Mouse (Mus musculus): ENCODE results near the gene H6pd. TPM values are rescaled to one million over a fixed set of nuclear protein-coding genes. Genes with fewer than 3 reads are reported as not detected.

The H6pd gene
- 5.1 TPM for polyA plus RNA-seq (2015; fragmentation: Illumina TruSeq; extraction: RNeasy Lipid Tissue Mini Kit (QIAGEN cat#74804); ENCODE audit: low read depth, low replicate concordance)

DNA sequence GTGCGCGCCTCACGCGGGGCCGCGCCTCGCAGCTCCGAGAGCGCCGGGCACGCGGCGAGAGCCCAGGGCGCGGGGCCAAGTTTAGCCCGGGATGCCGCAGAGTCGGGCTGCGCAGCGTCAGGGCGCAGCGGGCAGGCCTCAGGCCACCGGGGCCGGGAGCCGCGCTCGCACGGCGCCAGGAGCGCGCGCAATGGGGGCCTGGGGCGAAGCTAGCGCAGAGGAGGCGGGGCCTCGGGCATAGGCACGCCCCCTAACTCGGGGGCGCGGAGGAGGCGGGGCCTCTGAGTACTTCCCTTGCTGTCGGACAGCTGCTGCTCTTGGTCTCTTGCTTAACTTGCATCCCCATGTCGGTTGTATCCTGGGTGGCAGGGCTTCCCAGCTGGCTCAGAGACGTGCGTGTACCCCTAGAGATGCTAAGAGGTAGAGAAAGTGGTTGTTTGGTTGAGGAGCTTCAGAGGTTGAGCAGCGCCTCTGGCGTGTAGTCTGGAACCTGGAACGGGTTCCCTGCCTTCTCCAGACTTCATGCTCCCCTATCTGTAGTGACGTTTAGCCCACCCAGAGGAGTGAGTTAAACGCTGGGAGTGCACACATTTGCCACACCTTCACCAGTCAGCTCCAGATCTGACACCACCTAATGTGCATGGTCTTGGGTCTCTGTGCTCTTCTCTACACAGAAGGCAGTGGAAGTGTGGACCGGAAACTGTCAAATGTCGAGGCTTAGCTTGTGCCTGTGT lies at the start of gene H6pd:
TSS of gene H6pd (minus strand) at position 171 of the 734 bp plus-strand sequence.

DNA sequence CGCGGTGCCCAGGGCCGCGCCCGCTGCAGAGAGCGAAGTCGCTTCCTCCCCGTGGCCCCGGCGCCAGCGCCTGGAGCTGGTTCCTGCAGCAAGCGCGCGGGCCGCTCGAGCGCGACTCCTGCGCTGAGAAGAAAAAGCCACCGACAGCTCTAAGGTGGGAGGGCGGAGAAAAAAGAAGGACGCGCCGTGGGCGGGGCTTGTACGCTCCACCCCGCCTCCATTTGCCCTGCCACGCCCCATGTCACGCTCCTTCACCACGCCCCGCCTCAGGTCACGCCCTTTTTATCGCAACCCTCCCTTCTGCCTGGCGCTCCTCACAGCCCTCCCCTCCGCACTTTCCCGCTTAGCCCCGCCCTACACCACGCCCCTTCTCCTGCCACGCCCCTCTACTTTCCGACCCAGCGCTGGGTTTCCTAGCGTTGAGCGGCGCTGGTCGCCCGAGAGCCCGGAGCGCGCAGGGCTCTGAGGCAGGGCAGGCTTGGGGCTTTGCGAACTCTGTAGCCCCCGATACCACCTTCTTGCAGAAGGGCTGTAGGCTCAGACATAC lies 53.9 kb downstream of the H6pd start, which contains the start of gene Spsb1:
TSS of gene Spsb1 (minus strand) at position 151 of the 547 bp plus-strand sequence.

Other genes starting within 250 kb of the H6pd start
- 58.3 TPM for gene Slc25a33, start 234.7 kb downstream of the H6pd start, polyA plus RNA-seq (2015; fragmentation: Illumina TruSeq; extraction: RNeasy Lipid Tissue Mini Kit (QIAGEN cat#74804); ENCODE audit: low read depth, low replicate concordance)
- gene Spsb1, start 54.0 kb downstream of the H6pd start, polyA plus RNA-seq (2015; fragmentation: Illumina TruSeq; extraction: RNeasy Lipid Tissue Mini Kit (QIAGEN cat#74804); ENCODE audit: low read depth, low replicate concordance): 15.4 TPM
- gene Gpr157, start 78.3 kb upstream of the H6pd start, polyA plus RNA-seq (2015; fragmentation: Illumina TruSeq; extraction: RNeasy Lipid Tissue Mini Kit (QIAGEN cat#74804); ENCODE audit: low read depth, low replicate concordance): 1.3 TPM
- 5.9 TPM for gene Slc2a5, start 110.3 kb upstream of the H6pd start, polyA plus RNA-seq (2015; fragmentation: Illumina TruSeq; extraction: RNeasy Lipid Tissue Mini Kit (QIAGEN cat#74804); ENCODE audit: low read depth, low replicate concordance)
- gene Slc2a7, start 139.9 kb upstream of the H6pd start, polyA plus RNA-seq (2015; fragmentation: Illumina TruSeq; extraction: RNeasy Lipid Tissue Mini Kit (QIAGEN cat#74804); ENCODE audit: low read depth, low replicate concordance): not detected
- gene Car6, start 192.3 kb upstream of the H6pd start, polyA plus RNA-seq (2015; fragmentation: Illumina TruSeq; extraction: RNeasy Lipid Tissue Mini Kit (QIAGEN cat#74804); ENCODE audit: low read depth, low replicate concordance): not detected
- 966 TPM for gene Eno1, start 227.7 kb upstream of the H6pd start, polyA plus RNA-seq (2015; fragmentation: Illumina TruSeq; extraction: RNeasy Lipid Tissue Mini Kit (QIAGEN cat#74804); ENCODE audit: low read depth, low replicate concordance)

Data from brain, adult 10 weeks (tissue).